Comparison of ENCODE assay signal across 11 mouse cellular contexts in genomic region chr19:14416845-14417244, GRCm38 (mm10).
DNase-seq lines count a peak whose midpoint lies in the region; ATAC-seq and TF ChIP-seq lines count a peak whose summit lies in the region.
"Had no signal": no experiment of that assay in that cellular context is flagged by ENCODE, and none has a peak within 500 bp of the region (broad histone marks: within the 10 kb centered on the region; RNA-seq: fewer than 3 reads in every experiment).

No protein-coding gene starts in this region.

- no peaks in the 10 kb centered on the region for H3K27me3 ChIP-seq in hindbrain, embryonic 14.5 days (ENCODE audit: control insufficient read depth, insufficient read depth, low read length)
- H3K27me3 ChIP-seq in hindbrain, embryonic 12.5 days, result no peaks in the 10 kb centered on the region
- no peaks in the 10 kb centered on the region for H3K27me3 ChIP-seq in thymus, adult 2 months (ENCODE audit: control insufficient read depth, insufficient read depth, low read length)

- H3K4me1 ChIP-seq in hindbrain, embryonic 14.5 days (replicated peaks; ENCODE audit: control insufficient read depth, insufficient read depth, low read length), result 0 out of 2 replicates have a peak, but pooled peaks cover 11% of the 10 kb centered on the region
- H3K4me1 ChIP-seq in hindbrain, embryonic 12.5 days, result no peaks in the 10 kb centered on the region
- H3K4me1 ChIP-seq in thymus, adult 2 months (replicated peaks; ENCODE audit: control insufficient read depth, insufficient read depth, low read length), result no peaks in the 10 kb centered on the region
- H3K4me1 ChIP-seq: heart, embryonic 15.5 days had no signal

- no peak for TF ChIP-seq CTCF in thymus, adult 2 months (IDR thresholded peaks at IDR 0.05; ENCODE audit: borderline replicate concordance, control insufficient read depth, extremely low read depth, insufficient read depth, low read length, poor library complexity)

- peak; percentile 73; the same call in 1 of the 2 replicates for ATAC-seq in hindbrain, embryonic 14.5 days (ENCODE audit: low FRiP score)
- no peak for ATAC-seq in hindbrain, embryonic 12.5 days (ENCODE audit: low FRiP score)

- no peak overlapping the region for H3K4me3 ChIP-seq in hindbrain, embryonic 14.5 days (replicated peaks; ENCODE audit: low read length)
- no peak overlapping the region for H3K4me3 ChIP-seq in hindbrain, embryonic 12.5 days
- H3K4me3 ChIP-seq in thymus, adult 2 months (ENCODE audit: control insufficient read depth, insufficient read depth, low read length), result no peak overlapping the region
- H3K4me3 ChIP-seq: heart, embryonic 15.5 days; liver, embryonic 13.5 days had no signal

- WGBS in hindbrain, embryonic 14.5 days, result 39% methylated on average over 5 of the region's 5 CpGs
- WGBS in hindbrain, embryonic 12.5 days, result 36% methylated on average over 5 of the region's 5 CpGs
- 85% methylated on average over 5 of the region's 5 CpGs for WGBS in thymus, adult 2 months

- no peaks in the 10 kb centered on the region for H3K36me3 ChIP-seq in hindbrain, embryonic 14.5 days (replicated peaks; ENCODE audit: control insufficient read depth, insufficient read depth)
- no peaks in the 10 kb centered on the region for H3K36me3 ChIP-seq in hindbrain, embryonic 12.5 days
- H3K36me3 ChIP-seq in thymus, adult 2 months (ENCODE audit: control insufficient read depth, insufficient read depth, low read length), result no peaks in the 10 kb centered on the region
- H3K36me3 ChIP-seq: heart, embryonic 15.5 days; liver, embryonic 13.5 days had no signal

- no peak for DNase-seq in hindbrain, embryonic 14.5 days (ENCODE audit: low spot score)
- peak; percentile 96 for DNase-seq in Muller cell, postnatal 12 days (ENCODE audit: inconsistent ontology term)
- DNase-seq in adrenal gland, postnatal 36 days, result peak; percentile 53 to 58
- DNase-seq in cerebellum, postnatal 36 days, result peak; percentile 76 to 87
- DNase-seq in thymus, adult 2 months, result no peak
- no peak for DNase-seq in embryo, embryonic 10.5 days (ENCODE audit: low spot score)
- no peak for DNase-seq in MN1 (ENCODE audit: low spot score)
- DNase-seq: kidney, adult 11 months; liver, embryonic 13.5 days had no signal

- TF ChIP-seq POLR2A in thymus, adult 2 months (IDR thresholded peaks at IDR 0.05; ENCODE audit: control insufficient read depth, extremely low read depth, insufficient read depth, low read length, poor library complexity), result no peak

- no peak overlapping the region for H3K27ac ChIP-seq in hindbrain, embryonic 14.5 days
- H3K27ac ChIP-seq in hindbrain, embryonic 12.5 days, result no peak overlapping the region
- no peak overlapping the region for H3K27ac ChIP-seq in thymus, adult 2 months (ENCODE audit: control insufficient read depth, insufficient read depth, low read length)
- H3K27ac ChIP-seq: heart, embryonic 15.5 days; liver, embryonic 13.5 days had no signal

- no peak overlapping the region for H3K4me2 ChIP-seq in hindbrain, embryonic 14.5 days (replicated peaks)
- H3K4me2 ChIP-seq in hindbrain, embryonic 12.5 days (replicated peaks), result no peak overlapping the region
- H3K4me2 ChIP-seq: heart, embryonic 15.5 days; liver, embryonic 13.5 days had no signal

- H3K9me3 ChIP-seq in hindbrain, embryonic 14.5 days (ENCODE audit: control insufficient read depth, low read length), result no peaks in the 10 kb centered on the region
- H3K9me3 ChIP-seq in hindbrain, embryonic 12.5 days (replicated peaks), result no peaks in the 10 kb centered on the region
- H3K9me3 ChIP-seq: heart, embryonic 15.5 days; liver, embryonic 13.5 days had no signal

- no peak overlapping the region for H3K9ac ChIP-seq in hindbrain, embryonic 14.5 days
- H3K9ac ChIP-seq in hindbrain, embryonic 12.5 days, result no peak overlapping the region
- H3K9ac ChIP-seq: heart, embryonic 15.5 days; liver, embryonic 13.5 days had no signal

Comparison
In these comparisons a context has a peak if more than half of its experiments do, and no peak if none do; other contexts are left out.
1. DNase-seq: peak in Muller cell, postnatal 12 days (single experiment), adrenal gland, postnatal 36 days (2 of 2) and cerebellum, postnatal 36 days (2 of 2); none in hindbrain, embryonic 14.5 days (single experiment), thymus, adult 2 months (single experiment), embryo, embryonic 10.5 days (single experiment) and MN1 (single experiment).